Mouse (Mus musculus): ENCODE measurements around the gene Ssna1. TPM values are rescaled to one million over a fixed set of nuclear protein-coding genes. Genes with fewer than 3 reads are reported as not detected.
A peak's percentile ranks its signal among the peaks of the same experiment; 100 is the strongest.

Gene Ssna1
- total and polyA plus RNA-seq, 2 experiments from 2014 or later = 108 to 189 TPM

- Histone ChIP-seq H3K9ac (no peak overlapping the region), H3K4me1 (ENCODE audit: insufficient read depth) (peaks cover 4% of the 10 kb centered on the region; the same call in 1 of the 2 replicates), H3K4me2 (ENCODE audit: low read depth) (no peak overlapping the region), H3K36me3 (ENCODE audit: insufficient read depth) (peaks cover 51% of the 10 kb centered on the region), H3K4me3 (ENCODE audit: low read depth, low read length) (no peak overlapping the region), H3K27me3 (ENCODE audit: insufficient read depth, low read length) (peaks cover 11% of the 10 kb centered on the region; the same call in 1 of the 2 replicates), H3K9me3 (ENCODE audit: low read length) (no peaks in the 10 kb centered on the region), H3K27ac (ENCODE audit: low read depth, low read length) (no peak overlapping the region)
- ATAC-seq = no peak
- WGBS = 98% methylated on average over 2 of the region's 2 CpGs
- DNase-seq = no peak
- TF ChIP-seq CTCF (IDR thresholded peaks at IDR 0.05; ENCODE audit: low read depth) = no peak
Measured at GRCm38 (mm10) chr2:25285551-25285950, 13.3 kb upstream of the Ssna1 start.

- H3K9me3 ChIP-seq (ENCODE audit: low read length) = no peaks in the 10 kb centered on the region
- H3K36me3 ChIP-seq (ENCODE audit: insufficient read depth) = peaks cover 94% of the 10 kb centered on the region
- DNase-seq = peak; percentile 85
- H3K4me1 ChIP-seq (ENCODE audit: insufficient read depth) = no peaks in the 10 kb centered on the region
- no peak overlapping the region for H3K4me2 ChIP-seq (ENCODE audit: low read depth)
- TF ChIP-seq CTCF (IDR thresholded peaks at IDR 0.05; ENCODE audit: low read depth) = peak; percentile 85
- 60% methylated on average over 13 of the region's 13 CpGs for whole genome bisulfite sequencing
- H3K4me3 ChIP-seq (ENCODE audit: low read depth, low read length) = no peak overlapping the region
- no peak overlapping the region for H3K9ac ChIP-seq
- H3K27ac ChIP-seq (ENCODE audit: low read depth, low read length) = no peak overlapping the region
- H3K27me3 ChIP-seq (ENCODE audit: insufficient read depth, low read length) = no peaks in the 10 kb centered on the region
- peak; percentile 77 for ATAC-seq
Measured at GRCm38 (mm10) chr2:25278928-25279882, 7.0 kb upstream of the Ssna1 start.

GRCm38 (mm10) chr2:25273010-25273409 is 772 bp upstream of the Ssna1 start:
- Histone ChIP-seq H3K4me3 (ENCODE audit: low read depth, low read length) (peak overlapping the region; percentile 92), H3K4me2 (ENCODE audit: low read depth) (peak overlapping the region; percentile 97), H3K9me3 (ENCODE audit: low read length) (no peaks in the 10 kb centered on the region), H3K4me1 (ENCODE audit: insufficient read depth) (peaks cover 19% of the 10 kb centered on the region), H3K27ac (ENCODE audit: low read depth, low read length) (no peak overlapping the region), H3K27me3 (ENCODE audit: insufficient read depth, low read length) (no peaks in the 10 kb centered on the region), H3K36me3 (ENCODE audit: insufficient read depth) (peaks cover 62% of the 10 kb centered on the region), H3K9ac (peak overlapping the region; percentile 81)
- DNase-seq (no peak), ATAC-seq (no peak)
- 43% methylated on average over 16 of the region's 16 CpGs for WGBS
- no peak for TF ChIP-seq CTCF (IDR thresholded peaks at IDR 0.05; ENCODE audit: low read depth)

- under 1% methylated on average over 17 of the region's 29 CpGs for WGBS
- peak overlapping the region; percentile 92 for H3K4me3 ChIP-seq (ENCODE audit: low read depth, low read length)
- no peak for TF ChIP-seq CTCF (IDR thresholded peaks at IDR 0.05; ENCODE audit: low read depth)
- peak overlapping the region; percentile 64; the same call in 1 of the 2 replicates for H3K27ac ChIP-seq (ENCODE audit: low read depth, low read length)
- DNase-seq (no peak), ATAC-seq (peak; percentile 59)
- peaks cover 60% of the 10 kb centered on the region for H3K36me3 ChIP-seq (ENCODE audit: insufficient read depth)
- H3K4me1 ChIP-seq (ENCODE audit: insufficient read depth) = peaks cover 19% of the 10 kb centered on the region
- H3K4me2 ChIP-seq (ENCODE audit: low read depth) = peak overlapping the region; percentile 97
- no peaks in the 10 kb centered on the region for H3K9me3 ChIP-seq (ENCODE audit: low read length)
- no peaks in the 10 kb centered on the region for H3K27me3 ChIP-seq (ENCODE audit: insufficient read depth, low read length)
- peak overlapping the region; percentile 81 for H3K9ac ChIP-seq
Measured at GRCm38 (mm10) chr2:25272515-25272914, 277 bp upstream of the Ssna1 start.

- WGBS = 78% methylated on average over 4 of the region's 4 CpGs
- DNase-seq (no peak), ATAC-seq (no peak)
- no peaks in the 10 kb centered on the region for H3K27me3 ChIP-seq (ENCODE audit: insufficient read depth, low read length)
- H3K4me1 ChIP-seq (ENCODE audit: insufficient read depth) = peaks cover 42% of the 10 kb centered on the region
- H3K4me2 ChIP-seq (ENCODE audit: low read depth) = no peak overlapping the region
- H3K27ac ChIP-seq (ENCODE audit: low read depth, low read length) = no peak overlapping the region
- H3K4me3 ChIP-seq (ENCODE audit: low read depth, low read length) = no peak overlapping the region
- H3K36me3 ChIP-seq (ENCODE audit: insufficient read depth) = peaks cover 25% of the 10 kb centered on the region
- TF ChIP-seq CTCF (IDR thresholded peaks at IDR 0.05; ENCODE audit: low read depth) = no peak
- no peak overlapping the region for H3K9ac ChIP-seq
- no peaks in the 10 kb centered on the region for H3K9me3 ChIP-seq (ENCODE audit: low read length)
Measured at GRCm38 (mm10) chr2:25267746-25268309, 4.4 kb downstream of the Ssna1 start.

- no peaks in the 10 kb centered on the region for H3K27me3 ChIP-seq (ENCODE audit: insufficient read depth, low read length)
- peaks cover 42% of the 10 kb centered on the region for H3K4me1 ChIP-seq (ENCODE audit: insufficient read depth)
- H3K4me2 ChIP-seq (ENCODE audit: low read depth) = 0 out of 2 replicates have a peak overlapping the region, but pooled peaks have one; percentile 35
- ATAC-seq = no peak
- H3K36me3 ChIP-seq (ENCODE audit: insufficient read depth) = peaks cover 25% of the 10 kb centered on the region
- no peak for TF ChIP-seq CTCF (IDR thresholded peaks at IDR 0.05; ENCODE audit: low read depth)
- no peak overlapping the region for H3K9ac ChIP-seq
- no peak overlapping the region for H3K27ac ChIP-seq (ENCODE audit: low read depth, low read length)
- H3K4me3 ChIP-seq (ENCODE audit: low read depth, low read length) = no peak overlapping the region
- no peaks in the 10 kb centered on the region for H3K9me3 ChIP-seq (ENCODE audit: low read length)
- no peak for DNase-seq
Measured at GRCm38 (mm10) chr2:25267241-25267640, 5.0 kb downstream of the Ssna1 start.

- no peak for ATAC-seq
- H3K9me3 ChIP-seq (ENCODE audit: low read length) = no peaks in the 10 kb centered on the region
- H3K9ac ChIP-seq = no peak overlapping the region
- peaks cover 25% of the 10 kb centered on the region for H3K36me3 ChIP-seq (ENCODE audit: insufficient read depth)
- 22% methylated on average over 2 of the region's 2 CpGs for WGBS
- DNase-seq = no peak
- H3K4me3 ChIP-seq (ENCODE audit: low read depth, low read length) = no peak overlapping the region
- H3K27ac ChIP-seq (ENCODE audit: low read depth, low read length) = 0 out of 2 replicates have a peak overlapping the region, but pooled peaks have one; percentile 16
- TF ChIP-seq CTCF (IDR thresholded peaks at IDR 0.05; ENCODE audit: low read depth) = no peak
- peak overlapping the region; percentile 35 for H3K4me2 ChIP-seq (ENCODE audit: low read depth)
- H3K4me1 ChIP-seq (ENCODE audit: insufficient read depth) = peaks cover 42% of the 10 kb centered on the region
- no peaks in the 10 kb centered on the region for H3K27me3 ChIP-seq (ENCODE audit: insufficient read depth, low read length)
Measured at GRCm38 (mm10) chr2:25266720-25267119, 5.5 kb downstream of the Ssna1 start.
